Mouse (Mus musculus): Measurements from ENCODE around the gene Clcn2. TPM values are rescaled to one million over a fixed set of nuclear protein-coding genes. Genes with fewer than 3 reads are reported as not detected.

Gene Clcn2
- polyA plus RNA-seq, 1 experiment: 4.4 TPM

- Histone ChIP-seq H3K4me3 (peak overlapping the region; percentile 61), H3K4me2 (ENCODE audit: low read depth) (peak overlapping the region; percentile 98), H3K36me3 (ENCODE audit: control insufficient read depth, insufficient read depth) (peaks cover 16% of the 10 kb centered on the region), H3K27me3 (ENCODE audit: control insufficient read depth, insufficient read depth, insufficient read length) (no peaks in the 10 kb centered on the region), H3ac (ENCODE audit: control insufficient read depth, insufficient read length) (peak overlapping the region; percentile 3), H3K79me2 (ENCODE audit: control insufficient read depth, insufficient read depth) (peaks cover 3% of the 10 kb centered on the region)
- TF ChIP-seq TCF12 (IDR thresholded peaks at IDR 0.05; ENCODE audit: insufficient read depth, poor library complexity, severe bottlenecking) (no peak), CEBPB (IDR thresholded peaks at IDR 0.05; ENCODE audit: insufficient read depth, poor library complexity, severe bottlenecking) (no peak), MYOG (IDR thresholded peaks at IDR 0.05; ENCODE audit: control insufficient read depth in 1 of 3, insufficient read depth in 1 of 3, insufficient read length in 2 of 3, low read depth in 2 of 3) (no peak), POLR2AphosphoS2 (IDR thresholded peaks at IDR 0.05; ENCODE audit: insufficient read length, low read depth) (no peak), MYOD1 (IDR thresholded peaks at IDR 0.05; ENCODE audit: control insufficient read depth in 1 of 3, insufficient read length in 2 of 3, low read depth in 2 of 3) (no peak), POLR2A (IDR thresholded peaks at IDR 0.05; ENCODE audit: insufficient read length, low read depth) (no peak), MAX (IDR thresholded peaks at IDR 0.05; ENCODE audit: low read depth) (no peak), E2F4 (IDR thresholded peaks at IDR 0.05; ENCODE audit: insufficient read depth) (no peak), USF1 (IDR thresholded peaks at IDR 0.05; ENCODE audit: low read depth) (no peak), REST (IDR thresholded peaks at IDR 0.05; ENCODE audit: insufficient read depth, insufficient read length) (no peak), SRF (IDR thresholded peaks at IDR 0.05; ENCODE audit: control insufficient read depth, insufficient read length, low read depth) (no peak), TCF3 (IDR thresholded peaks at IDR 0.05; ENCODE audit: insufficient read length, low read depth) (no peak)
Observed at GRCm38 (mm10) chr16:20716841-20717180, 735 bp downstream of the Clcn2 start.

DNA sequence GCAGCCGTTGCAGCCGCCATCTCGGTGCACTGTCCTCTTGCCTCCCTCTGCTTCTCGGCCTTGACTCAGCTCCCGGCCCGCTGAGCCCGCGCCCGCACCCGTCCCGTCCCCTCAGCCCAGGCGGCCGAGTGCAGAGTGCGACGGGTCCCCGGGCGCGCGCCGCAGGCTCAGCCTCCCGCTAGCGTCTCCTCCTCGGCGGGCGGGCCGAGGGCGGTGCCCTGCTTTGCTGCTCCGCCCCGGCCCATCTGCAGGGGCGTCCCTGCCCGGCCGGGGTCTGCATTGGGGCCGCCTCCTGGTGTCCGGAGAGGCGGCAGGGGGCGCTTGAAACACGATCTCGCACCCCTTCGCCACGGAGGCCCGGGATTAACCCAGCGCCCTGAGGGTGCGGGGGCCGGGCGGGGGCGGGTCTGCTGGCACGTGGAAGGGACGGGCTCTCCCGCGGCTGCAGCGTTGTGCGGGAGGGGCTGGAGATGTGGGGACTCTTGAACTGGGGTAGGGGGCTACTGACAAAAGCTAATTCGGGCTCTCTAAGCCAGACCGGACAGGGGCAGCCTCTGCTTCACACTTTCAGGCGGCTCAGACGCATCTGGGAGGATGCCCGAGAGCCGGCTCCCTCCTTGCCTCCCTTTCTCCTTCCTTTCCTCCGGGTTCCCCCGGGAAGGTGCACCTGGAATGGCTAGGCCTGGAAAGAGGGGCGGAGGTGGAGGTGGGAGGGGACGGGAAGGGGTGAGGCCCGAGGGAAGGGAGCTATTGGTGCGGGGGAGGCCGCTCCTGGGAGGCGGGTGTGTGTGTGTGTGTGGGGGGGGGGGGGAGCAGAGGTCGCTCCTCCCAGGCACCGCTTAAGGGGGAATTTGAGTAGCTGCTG, 1.3 kb downstream of the Clcn2 start:
- peak overlapping the region; percentile 61 for H3K4me3 ChIP-seq
- H3K4me2 ChIP-seq (ENCODE audit: low read depth): peak overlapping the region; percentile 98
- peak overlapping the region; percentile 3 for H3ac ChIP-seq (ENCODE audit: control insufficient read depth, insufficient read length)
- H3K79me2 ChIP-seq (ENCODE audit: control insufficient read depth, insufficient read depth): peaks cover 3% of the 10 kb centered on the region
- H3K36me3 ChIP-seq (ENCODE audit: control insufficient read depth, insufficient read depth): peaks cover 12% of the 10 kb centered on the region
- peak; percentile 87 for TF ChIP-seq POLR2A (IDR thresholded peaks at IDR 0.05; ENCODE audit: insufficient read length, low read depth)
- no peak for TF ChIP-seq TCF3 (IDR thresholded peaks at IDR 0.05; ENCODE audit: insufficient read length, low read depth)
- peak in 1 of 3 experiments; percentile 7 for TF ChIP-seq MYOG (IDR thresholded peaks at IDR 0.05; ENCODE audit: control insufficient read depth in 1 of 3, insufficient read depth in 1 of 3, insufficient read length in 2 of 3, low read depth in 2 of 3)
- no peak for TF ChIP-seq MAX (IDR thresholded peaks at IDR 0.05; ENCODE audit: low read depth)
- TF ChIP-seq POLR2AphosphoS2 (IDR thresholded peaks at IDR 0.05; ENCODE audit: insufficient read length, low read depth): peak; percentile 72
- no peaks in the 10 kb centered on the region for H3K27me3 ChIP-seq (ENCODE audit: control insufficient read depth, insufficient read depth, insufficient read length)

DNA sequence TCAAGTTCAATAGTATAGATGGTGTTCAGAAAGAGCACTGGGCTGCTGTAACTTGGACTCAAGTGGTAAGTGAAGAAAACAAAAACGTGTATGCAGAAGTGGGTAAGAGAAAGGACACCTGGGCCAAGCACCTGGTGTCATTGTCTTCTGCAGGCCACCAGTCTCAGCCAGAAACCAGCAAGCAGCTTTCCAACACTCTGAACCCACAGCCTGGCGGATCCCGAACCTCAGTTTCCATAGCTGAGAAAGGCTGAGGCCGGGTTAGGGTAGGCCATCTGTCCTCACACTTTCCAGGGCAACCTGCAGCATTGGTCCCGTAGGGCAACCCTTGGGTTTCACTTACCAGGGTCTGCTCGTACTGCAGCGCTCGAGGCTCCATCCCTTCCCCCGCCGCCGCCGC, 2.0 kb downstream of the Clcn2 start:
- TF ChIP-seq SRF (IDR thresholded peaks at IDR 0.05; ENCODE audit: control insufficient read depth, insufficient read length, low read depth): no peak
- no peak for TF ChIP-seq MAX (IDR thresholded peaks at IDR 0.05; ENCODE audit: low read depth)
- TF ChIP-seq POLR2A (IDR thresholded peaks at IDR 0.05; ENCODE audit: insufficient read length, low read depth): no peak
- no peak for TF ChIP-seq TCF3 (IDR thresholded peaks at IDR 0.05; ENCODE audit: insufficient read length, low read depth)
- TF ChIP-seq USF1 (IDR thresholded peaks at IDR 0.05; ENCODE audit: low read depth): no peak
- TF ChIP-seq POLR2AphosphoS2 (IDR thresholded peaks at IDR 0.05; ENCODE audit: insufficient read length, low read depth): no peak
- TF ChIP-seq MYOG (IDR thresholded peaks at IDR 0.05; ENCODE audit: control insufficient read depth in 1 of 3, insufficient read depth in 1 of 3, insufficient read length in 2 of 3, low read depth in 2 of 3): no peak
- TF ChIP-seq MYOD1 (IDR thresholded peaks at IDR 0.05; ENCODE audit: control insufficient read depth in 1 of 3, insufficient read length in 2 of 3, low read depth in 2 of 3): no peak
- TF ChIP-seq TCF12 (IDR thresholded peaks at IDR 0.05; ENCODE audit: insufficient read depth, poor library complexity, severe bottlenecking): no peak
- TF ChIP-seq E2F4 (IDR thresholded peaks at IDR 0.05; ENCODE audit: insufficient read depth): no peak
- TF ChIP-seq REST (IDR thresholded peaks at IDR 0.05; ENCODE audit: insufficient read depth, insufficient read length): no peak
- no peak for TF ChIP-seq CEBPB (IDR thresholded peaks at IDR 0.05; ENCODE audit: insufficient read depth, poor library complexity, severe bottlenecking)
- peak overlapping the region; percentile 61 for H3K4me3 ChIP-seq
- no peaks in the 10 kb centered on the region for H3K27me3 ChIP-seq (ENCODE audit: control insufficient read depth, insufficient read depth, insufficient read length)
- peaks cover 3% of the 10 kb centered on the region for H3K79me2 ChIP-seq (ENCODE audit: control insufficient read depth, insufficient read depth)
- peak overlapping the region; percentile 3 for H3ac ChIP-seq (ENCODE audit: control insufficient read depth, insufficient read length)
- H3K4me2 ChIP-seq (ENCODE audit: low read depth): peak overlapping the region; percentile 98
- H3K36me3 ChIP-seq (ENCODE audit: control insufficient read depth, insufficient read depth): peaks cover 12% of the 10 kb centered on the region

DNA sequence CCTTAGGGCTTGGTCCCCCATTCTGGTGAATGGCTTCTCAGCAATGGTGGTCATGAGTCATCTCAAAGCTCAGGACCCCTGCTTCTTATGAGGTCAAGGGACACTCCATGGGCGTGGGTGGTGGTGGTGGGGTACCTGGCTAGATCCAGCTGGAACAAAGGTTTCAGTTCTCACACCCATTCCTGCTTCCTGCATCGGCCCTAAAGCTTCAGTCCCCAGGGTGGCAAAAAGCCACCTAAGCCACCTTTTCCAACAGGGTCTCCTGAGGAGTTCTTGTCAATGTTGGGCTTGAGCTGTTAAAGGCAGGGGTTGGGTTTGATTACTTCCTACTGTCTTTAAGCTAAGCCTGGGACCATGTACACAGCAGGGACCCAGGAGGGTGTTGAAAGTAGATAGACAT, 2.4 kb downstream of the Clcn2 start:
- no peaks in the 10 kb centered on the region for H3K27me3 ChIP-seq (ENCODE audit: control insufficient read depth, insufficient read depth, insufficient read length)
- peaks cover 9% of the 10 kb centered on the region for H3K36me3 ChIP-seq (ENCODE audit: control insufficient read depth, insufficient read depth)
- peak overlapping the region; percentile 3 for H3ac ChIP-seq (ENCODE audit: control insufficient read depth, insufficient read length)
- H3K4me2 ChIP-seq (ENCODE audit: low read depth): peak overlapping the region; percentile 98
- peaks cover 3% of the 10 kb centered on the region for H3K79me2 ChIP-seq (ENCODE audit: control insufficient read depth, insufficient read depth)
- no peak for TF ChIP-seq MYOG (IDR thresholded peaks at IDR 0.05; ENCODE audit: control insufficient read depth in 1 of 3, insufficient read depth in 1 of 3, insufficient read length in 2 of 3, low read depth in 2 of 3)
- no peak for TF ChIP-seq TCF3 (IDR thresholded peaks at IDR 0.05; ENCODE audit: insufficient read length, low read depth)
- no peak for TF ChIP-seq USF1 (IDR thresholded peaks at IDR 0.05; ENCODE audit: low read depth)
- TF ChIP-seq MYOD1 (IDR thresholded peaks at IDR 0.05; ENCODE audit: control insufficient read depth in 1 of 3, insufficient read length in 2 of 3, low read depth in 2 of 3): no peak
- TF ChIP-seq E2F4 (IDR thresholded peaks at IDR 0.05; ENCODE audit: insufficient read depth): no peak
- no peak for TF ChIP-seq REST (IDR thresholded peaks at IDR 0.05; ENCODE audit: insufficient read depth, insufficient read length)
- TF ChIP-seq POLR2A (IDR thresholded peaks at IDR 0.05; ENCODE audit: insufficient read length, low read depth): no peak
- no peak for TF ChIP-seq POLR2AphosphoS2 (IDR thresholded peaks at IDR 0.05; ENCODE audit: insufficient read length, low read depth)
- TF ChIP-seq MAX (IDR thresholded peaks at IDR 0.05; ENCODE audit: low read depth): no peak
- no peak for TF ChIP-seq CEBPB (IDR thresholded peaks at IDR 0.05; ENCODE audit: insufficient read depth, poor library complexity, severe bottlenecking)
- TF ChIP-seq TCF12 (IDR thresholded peaks at IDR 0.05; ENCODE audit: insufficient read depth, poor library complexity, severe bottlenecking): no peak
- no peak for TF ChIP-seq SRF (IDR thresholded peaks at IDR 0.05; ENCODE audit: control insufficient read depth, insufficient read length, low read depth)
- H3K4me3 ChIP-seq: peak overlapping the region; percentile 61
